10 mouse cellular contexts compared by ENCODE assay signal in the genomic region with DNA sequence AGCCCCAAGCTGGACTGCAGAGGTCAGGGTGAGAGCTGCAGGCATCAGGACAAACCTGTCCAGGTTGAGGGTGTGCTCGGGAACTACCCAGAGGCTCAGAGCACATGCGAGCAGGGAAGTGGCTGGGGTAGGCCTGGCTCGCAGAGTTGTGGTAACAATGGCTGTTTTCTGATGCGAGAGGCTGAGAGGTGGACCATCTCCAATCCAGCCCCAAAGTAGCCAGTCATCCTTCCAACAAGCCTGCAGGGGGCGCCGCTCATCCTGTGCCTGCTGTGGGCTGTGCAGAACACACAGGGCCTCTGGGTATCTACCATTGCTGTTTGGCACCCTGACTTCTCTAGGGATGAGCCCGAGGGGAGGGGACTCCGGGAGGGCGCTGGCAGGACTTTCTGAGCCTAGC. TPM values are rescaled to one million over a fixed set of nuclear protein-coding genes. Genes with fewer than 3 reads are reported as not detected.
DNase-seq lines count a peak whose midpoint lies in the region; ATAC-seq lines count a peak whose summit lies in the region.
"Had no signal": no experiment of that assay in that cellular context is flagged by ENCODE, and none has a peak within 500 bp of the region (broad histone marks: within the 10 kb centered on the region; RNA-seq: fewer than 3 reads in every experiment).

No protein-coding gene starts in this region.

- WGBS in hindbrain, embryonic 10.5 days, result 64% methylated on average over 9 of the region's 9 CpGs
- WGBS in hindbrain, embryonic 16.5 days, result 67% methylated on average over 9 of the region's 9 CpGs
- 40% methylated on average over 9 of the region's 9 CpGs for WGBS in liver, embryonic 16.5 days (ENCODE audit: insufficient replicate concordance)

- peak; percentile 43 for DNase-seq in hindbrain, embryonic 10.5 days (ENCODE audit: low spot score)
- DNase-seq in B cell, adult 2 months, result peak; percentile 68 to 71
- DNase-seq in T-cell, adult 2 months (ENCODE audit: low spot score), result peak; percentile 45
- no peak for DNase-seq in right cerebral cortex, postnatal 25 days
- no peak for DNase-seq in heart, adult 8-10 months (ENCODE audit: low spot score)
- no peak for DNase-seq in urinary bladder, postnatal 25 days (ENCODE audit: low spot score)
- DNase-seq: lung, adult 18-20 months had no signal

- H3K36me3 ChIP-seq in hindbrain, embryonic 10.5 days, result no peaks in the 10 kb centered on the region
- H3K36me3 ChIP-seq in hindbrain, embryonic 16.5 days (ENCODE audit: control insufficient read depth, insufficient read depth, low read length), result no peaks in the 10 kb centered on the region
- no peaks in the 10 kb centered on the region for H3K36me3 ChIP-seq in liver, embryonic 16.5 days (ENCODE audit: control insufficient read depth, insufficient read depth)
- H3K36me3 ChIP-seq: heart, embryonic 15.5 days had no signal

- peak overlapping the region; percentile 53; the same call in 1 of the 2 replicates for H3K27ac ChIP-seq in hindbrain, embryonic 10.5 days
- no peak overlapping the region for H3K27ac ChIP-seq in hindbrain, embryonic 16.5 days (ENCODE audit: low read depth, low read length)
- H3K27ac ChIP-seq in liver, embryonic 16.5 days (ENCODE audit: low read length), result peak overlapping the region; percentile 4; the same call in 1 of the 2 replicates
- H3K27ac ChIP-seq: heart, embryonic 15.5 days had no signal

- H3K4me2 ChIP-seq in hindbrain, embryonic 16.5 days (ENCODE audit: low read length), result no peak overlapping the region
- H3K4me2 ChIP-seq in liver, embryonic 16.5 days (ENCODE audit: low read depth, low read length), result no peak overlapping the region
- H3K4me2 ChIP-seq: heart, embryonic 15.5 days had no signal

- peaks cover 53% of the 10 kb centered on the region for H3K4me1 ChIP-seq in hindbrain, embryonic 10.5 days (replicated peaks)
- H3K4me1 ChIP-seq in hindbrain, embryonic 16.5 days (ENCODE audit: control insufficient read depth, insufficient read depth, low read depth, low read length), result peaks cover 3% of the 10 kb centered on the region; the same call in 1 of the 2 replicates
- H3K4me1 ChIP-seq in liver, embryonic 16.5 days (ENCODE audit: control insufficient read depth, low read depth, low read length), result peaks cover 7% of the 10 kb centered on the region

- H3K4me3 ChIP-seq in hindbrain, embryonic 10.5 days, result no peak overlapping the region
- no peak overlapping the region for H3K4me3 ChIP-seq in hindbrain, embryonic 16.5 days (ENCODE audit: low read length)
- no peak overlapping the region for H3K4me3 ChIP-seq in liver, embryonic 16.5 days (ENCODE audit: low read depth, low read length)
- H3K4me3 ChIP-seq: heart, embryonic 15.5 days had no signal

- no peak overlapping the region for H3K9ac ChIP-seq in hindbrain, embryonic 16.5 days (ENCODE audit: low read depth, low read length)
- H3K9ac ChIP-seq in liver, embryonic 16.5 days (ENCODE audit: low read depth, low read length), result no peak overlapping the region
- H3K9ac ChIP-seq: heart, embryonic 15.5 days had no signal

- no peaks in the 10 kb centered on the region for H3K27me3 ChIP-seq in hindbrain, embryonic 10.5 days (ENCODE audit: insufficient read depth, poor library complexity, severe bottlenecking)
- no peaks in the 10 kb centered on the region for H3K27me3 ChIP-seq in hindbrain, embryonic 16.5 days (replicated peaks; ENCODE audit: control insufficient read depth, insufficient read depth, low read length)
- H3K27me3 ChIP-seq in liver, embryonic 16.5 days (ENCODE audit: control insufficient read depth, insufficient read depth, low read depth, low read length), result no peaks in the 10 kb centered on the region
- H3K27me3 ChIP-seq: heart, embryonic 15.5 days had no signal

- no peaks in the 10 kb centered on the region for H3K9me3 ChIP-seq in hindbrain, embryonic 10.5 days
- H3K9me3 ChIP-seq in hindbrain, embryonic 16.5 days (ENCODE audit: control insufficient read depth, low read length), result no peaks in the 10 kb centered on the region
- no peaks in the 10 kb centered on the region for H3K9me3 ChIP-seq in liver, embryonic 16.5 days (replicated peaks; ENCODE audit: control insufficient read depth, low read length)
- H3K9me3 ChIP-seq: heart, embryonic 15.5 days had no signal

- no peak for ATAC-seq in hindbrain, embryonic 16.5 days
- no peak for ATAC-seq in liver, embryonic 16.5 days (ENCODE audit: low read depth)

RNA-seq across cellular contexts. Expression of a gene that starts 8.9 kb away (rescaled TPM):
- polyA plus RNA-seq in hindbrain, embryonic 10.5 days (2016; fragmentation: Nextera tagmentation; extraction: Ambion mirVana), result 333 and 386 TPM in 2 replicates
- polyA plus RNA-seq in hindbrain, embryonic 16.5 days (2015; fragmentation: Nextera tagmentation; extraction: Ambion mirVana), result 467 and 509 TPM in 2 replicates
- polyA plus RNA-seq in liver, embryonic 16.5 days (2015; fragmentation: Nextera tagmentation; extraction: Ambion mirVana), result 142 and 161 TPM in 2 replicates
- 10 to 100 TPM; 31.3 to 41.3 (median 35.0) TPM for total RNA-seq in heart, adult 8-10 months (2022)

RNA-seq across cellular contexts. Expression of a gene that starts 17.3 kb away (rescaled TPM):
- 7.6 and 11.2 TPM in 2 replicates for polyA plus RNA-seq in hindbrain, embryonic 10.5 days (2016; fragmentation: Nextera tagmentation; extraction: Ambion mirVana)
- polyA plus RNA-seq in hindbrain, embryonic 16.5 days (2015; fragmentation: Nextera tagmentation; extraction: Ambion mirVana), result 21.3 and 21.5 TPM in 2 replicates
- polyA plus RNA-seq in liver, embryonic 16.5 days (2015; fragmentation: Nextera tagmentation; extraction: Ambion mirVana), result 1.3 TPM in 2 replicates
- total RNA-seq in heart, adult 8-10 months (2022), result 1 to 10 TPM; 1.5 to 3.5 (median 2.5) TPM

RNA-seq across cellular contexts. Expression of a gene that starts 24.8 kb away (rescaled TPM):
- polyA plus RNA-seq in hindbrain, embryonic 10.5 days (2016; fragmentation: Nextera tagmentation; extraction: Ambion mirVana), result 5.3 and 5.5 TPM in 2 replicates
- polyA plus RNA-seq in hindbrain, embryonic 16.5 days (2015; fragmentation: Nextera tagmentation; extraction: Ambion mirVana), result 1.5 and 1.8 TPM in 2 replicates
- 56.1 and 56.8 TPM in 2 replicates for polyA plus RNA-seq in liver, embryonic 16.5 days (2015; fragmentation: Nextera tagmentation; extraction: Ambion mirVana)
- 1 to 10 TPM; 1.6 to 4.8 (median 2.7) TPM for total RNA-seq in heart, adult 8-10 months (2022)

RNA-seq across cellular contexts. Expression of a gene that starts 59.0 kb away (rescaled TPM):
- 1.6 and 2.9 TPM in 2 replicates for polyA plus RNA-seq in hindbrain, embryonic 10.5 days (2016; fragmentation: Nextera tagmentation; extraction: Ambion mirVana)
- polyA plus RNA-seq in hindbrain, embryonic 16.5 days (2015; fragmentation: Nextera tagmentation; extraction: Ambion mirVana), result 3.7 and 5.3 TPM in 2 replicates
- polyA plus RNA-seq in liver, embryonic 16.5 days (2015; fragmentation: Nextera tagmentation; extraction: Ambion mirVana), result 0.61 and 0.68 TPM in 2 replicates
- under 1 TPM in 1 of 4 experiments, not detected in 3; 0.50 TPM for total RNA-seq in heart, adult 8-10 months (2022)

Comparison
In these comparisons a context has a peak if more than half of its experiments do, and no peak if none do; other contexts are left out.
1. DNase-seq: peak in hindbrain, embryonic 10.5 days (single experiment), B cell, adult 2 months (2 of 2) and T-cell, adult 2 months (single experiment); none in right cerebral cortex, postnatal 25 days (single experiment), heart, adult 8-10 months (single experiment) and urinary bladder, postnatal 25 days (single experiment).